Mouse (Mus musculus): ENCODE results near the gene Gm2a.
"Not testable (repeated sequence)": the region's sequence is repeated elsewhere in the genome, so short reads cannot be mapped to it uniquely, and the experiment has no call there.

Gm2a gene

DNA sequence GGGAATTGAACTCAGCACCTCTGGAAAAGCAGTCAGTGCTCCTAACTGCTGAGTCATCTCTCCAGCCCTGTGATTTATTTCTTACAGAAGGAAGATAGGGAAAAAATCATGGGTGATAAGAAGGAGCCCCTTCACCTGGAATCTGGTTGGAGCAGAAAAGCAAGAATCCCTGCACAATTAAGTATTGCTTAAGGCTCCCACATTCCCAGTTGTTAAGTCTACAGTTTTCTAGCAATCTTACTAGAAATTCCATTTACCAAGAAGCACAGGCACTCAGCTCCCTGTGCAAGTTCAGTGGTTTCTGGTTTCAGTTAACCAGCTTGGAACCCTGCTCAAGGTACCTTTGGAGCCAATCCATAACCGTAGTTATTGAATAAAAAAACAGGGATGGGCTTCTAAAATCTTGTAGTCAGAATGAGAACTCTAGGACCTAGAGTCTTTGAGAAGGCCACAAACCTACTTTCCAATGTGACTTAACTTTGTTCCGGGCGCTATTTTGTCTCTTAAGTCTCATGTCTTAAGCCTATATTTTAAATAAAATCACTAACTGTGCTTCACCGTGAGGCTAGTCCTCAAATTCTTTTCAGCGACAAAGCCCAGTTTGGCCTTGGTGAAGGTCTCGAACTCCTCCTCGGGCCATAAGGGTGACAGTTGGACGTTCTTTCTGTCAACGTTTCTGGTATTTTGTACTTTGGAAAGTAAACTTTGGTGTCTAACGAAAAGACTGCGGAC, 1.0 kb upstream of the Gm2a start:
- no peak for DNase-seq (ENCODE audit: low read depth)

DNA sequence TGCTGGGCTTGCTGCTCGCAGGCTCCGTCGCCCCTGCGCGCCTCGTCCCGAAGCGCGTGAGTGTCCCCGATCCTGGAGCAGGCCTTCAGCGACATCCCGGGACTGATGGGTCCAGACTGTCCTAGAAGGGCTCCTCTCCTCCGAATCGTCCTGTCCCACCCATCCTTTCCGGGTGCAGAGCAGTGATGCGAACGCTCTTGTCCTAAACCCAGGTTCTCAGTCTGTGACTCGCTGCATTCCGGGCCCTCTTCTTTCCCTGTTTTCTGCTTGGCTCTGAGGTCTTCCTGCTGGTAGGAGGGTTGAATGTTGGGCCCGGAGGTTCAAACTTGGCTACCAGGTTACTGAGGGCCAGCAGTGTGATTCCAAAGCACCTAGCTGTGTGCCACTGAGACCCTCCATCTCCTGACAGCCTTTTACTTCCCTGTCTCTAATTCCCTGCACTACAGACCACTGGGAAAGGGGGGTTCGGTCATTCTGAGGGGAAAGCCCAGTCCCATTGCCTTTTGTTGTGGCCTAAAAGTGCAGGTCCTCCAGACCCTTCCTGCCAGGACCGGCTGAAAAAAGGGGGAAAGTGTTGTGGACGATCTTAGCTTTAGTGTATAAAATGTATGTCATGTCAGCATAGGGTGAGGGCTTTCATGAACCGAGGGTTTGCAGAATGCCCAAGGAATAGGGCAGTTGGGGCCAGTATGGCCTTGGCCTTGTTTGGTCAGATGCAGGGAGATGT, 437 bp downstream of the Gm2a start:
- no peak for DNase-seq (ENCODE audit: low read depth)

DNA sequence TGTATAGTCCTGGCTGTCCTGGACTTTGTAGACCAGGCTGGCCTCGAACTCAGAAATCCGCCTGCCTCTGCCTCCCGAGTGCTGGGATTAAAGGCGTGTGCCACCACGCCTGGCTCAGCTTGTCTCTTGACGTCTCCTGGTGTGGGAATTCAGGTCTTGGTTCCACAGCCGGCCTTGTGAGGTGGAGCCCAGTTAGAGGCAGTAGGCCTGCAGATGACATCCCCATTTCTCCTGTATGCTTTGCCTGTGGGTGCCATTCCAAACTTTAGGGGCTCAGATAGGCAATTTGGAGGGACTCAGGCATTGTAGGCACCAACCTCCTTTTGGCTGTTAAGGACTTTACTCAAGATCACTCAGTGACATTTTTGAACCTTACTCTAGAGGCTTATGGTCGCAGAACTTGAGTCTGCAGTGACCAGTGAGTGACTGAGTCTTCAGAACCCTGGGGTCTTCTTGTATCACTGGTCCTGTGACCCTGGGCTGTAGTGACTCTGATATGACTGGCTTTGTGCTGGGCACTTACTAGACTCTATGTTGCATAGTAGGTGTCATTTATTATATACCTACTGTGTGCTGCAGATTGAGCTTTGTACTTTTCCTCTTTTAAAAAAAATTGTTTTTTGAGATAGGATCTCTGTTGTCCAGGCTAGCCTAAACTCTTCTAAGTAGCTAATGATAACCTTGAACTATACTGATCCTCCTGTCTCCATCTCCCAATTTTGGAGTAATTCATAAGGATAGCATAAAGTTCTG, 1.3 kb downstream of the Gm2a start:
- no peak for DNase-seq (ENCODE audit: low read depth)

GRCm38 (mm10) chr11:55099868-55100267, 2.0 kb downstream of the Gm2a start:
- DNase-seq (ENCODE audit: low read depth), result no peak

GRCm38 (mm10) chr11:55102015-55102414, 4.1 kb downstream of the Gm2a start:
- no peak for DNase-seq (ENCODE audit: low read depth)

DNA sequence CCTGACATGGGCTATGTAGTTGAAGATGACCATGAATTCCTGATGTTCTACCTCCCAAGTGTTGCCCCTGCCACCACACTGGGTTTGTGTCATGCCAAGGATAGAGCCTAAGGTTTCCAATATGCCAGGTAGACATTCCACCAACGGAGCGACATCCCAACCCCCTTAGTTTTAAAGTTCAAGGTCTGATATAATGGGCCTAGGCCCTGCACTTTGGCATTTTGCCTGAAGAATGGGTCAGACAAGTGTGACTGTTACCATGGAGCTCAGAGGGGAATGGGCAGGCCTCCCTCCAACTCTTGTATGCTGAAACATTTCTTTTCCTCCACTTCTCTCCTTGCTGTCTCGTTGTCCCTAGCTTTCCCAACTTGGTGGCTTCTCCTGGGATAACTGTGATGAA, 5.3 kb downstream of the Gm2a start:
- DNase-seq (ENCODE audit: low read depth), result no peak

- DNase-seq (ENCODE audit: low read depth), result no peak
Measured at GRCm38 (mm10) chr11:55105389-55105788, 7.5 kb downstream of the Gm2a start.

GRCm38 (mm10) chr11:55106636-55107035, 8.7 kb downstream of the Gm2a start:
- DNase-seq (ENCODE audit: low read depth), result no peak

GRCm38 (mm10) chr11:55109521-55110300, 11.8 kb downstream of the Gm2a start:
- no peak for DNase-seq (ENCODE audit: low read depth)

DNA sequence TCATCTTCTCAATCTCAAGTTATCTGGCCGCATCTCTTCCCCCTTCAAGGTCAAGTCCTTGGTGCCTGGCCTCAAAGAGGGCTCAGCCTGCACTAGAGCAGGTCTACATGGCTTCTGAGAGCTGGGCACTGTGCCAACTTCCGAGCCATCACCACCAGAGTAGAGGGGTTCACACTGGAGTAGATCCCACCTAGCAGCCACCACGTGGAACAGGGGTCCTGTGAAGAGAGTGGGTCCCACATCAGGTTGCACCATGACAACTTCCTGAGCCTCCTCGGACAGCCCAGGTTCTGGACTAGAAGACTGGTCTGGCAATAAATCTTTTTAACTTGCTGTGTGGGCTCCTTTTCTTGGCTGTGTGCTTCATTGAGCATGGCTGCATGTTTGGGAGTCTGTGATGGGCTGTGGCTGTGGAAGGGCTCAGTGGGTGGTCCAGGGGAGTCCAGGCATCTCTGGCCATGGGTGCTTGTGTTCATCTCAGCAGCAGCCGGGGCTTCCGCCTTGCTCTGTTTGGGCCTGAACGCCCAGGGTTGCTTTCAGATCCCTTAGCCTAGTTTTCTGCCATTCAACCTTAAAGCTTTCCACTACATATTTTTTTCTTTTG, 12.8 kb downstream of the Gm2a start:
- DNase-seq (ENCODE audit: low read depth), result no peak

DNA sequence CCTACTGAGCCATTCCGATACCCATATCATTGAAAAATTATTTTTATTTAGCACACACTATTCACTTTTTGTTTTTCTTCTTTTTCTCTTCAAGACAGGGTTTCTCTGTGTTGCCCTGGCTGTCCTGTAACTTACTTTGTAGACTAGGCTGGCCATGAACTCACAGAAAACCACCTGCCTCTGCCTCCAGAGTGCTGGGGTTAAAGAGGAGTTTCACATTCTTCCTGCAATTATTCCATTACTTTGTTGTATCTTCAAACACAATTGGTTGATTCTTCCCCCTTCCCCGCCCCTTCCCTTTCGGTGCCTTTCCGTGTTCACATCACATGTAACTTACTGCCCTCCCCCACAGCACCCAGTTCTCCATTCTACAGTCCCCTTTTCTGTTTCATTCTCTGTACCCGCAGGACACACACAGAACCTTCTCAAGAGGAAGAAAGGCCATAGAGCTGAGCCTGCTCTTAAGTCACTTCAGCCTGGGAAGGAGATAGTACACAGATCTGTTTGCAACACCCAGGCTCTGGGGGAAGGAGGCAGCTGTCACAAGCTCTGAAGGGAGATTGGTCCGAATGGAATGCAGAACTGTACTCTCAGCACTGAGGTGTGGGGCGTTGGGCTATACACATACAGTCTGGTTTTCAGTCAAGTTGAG, 15.4 kb downstream of the Gm2a start:
- DNase-seq (ENCODE audit: low read depth), result peak; percentile 60

DNA sequence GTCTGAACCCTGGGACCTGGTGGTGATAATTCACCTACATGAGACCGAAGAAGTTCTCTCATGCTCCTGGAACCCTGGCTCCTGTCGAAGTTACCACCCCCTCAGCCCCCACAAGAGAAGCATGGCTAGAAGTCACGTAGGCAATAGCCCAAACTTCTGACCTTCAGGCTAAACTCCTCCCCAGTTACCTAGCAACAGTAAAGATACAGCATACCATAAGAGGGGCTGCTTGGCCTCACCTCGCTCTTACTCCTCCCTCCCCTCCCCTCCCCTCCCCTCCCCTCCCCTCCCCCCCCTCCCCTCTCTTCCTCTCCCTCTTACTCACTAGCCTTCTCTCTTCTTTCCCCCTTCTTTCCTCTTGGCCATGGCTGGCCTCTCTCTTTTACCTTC, 15.9 kb downstream of the Gm2a start:
- not testable (repeated sequence) for DNase-seq (ENCODE audit: low read depth)

GRCm38 (mm10) chr11:55114291-55114690, 16.4 kb downstream of the Gm2a start:
- no peak for DNase-seq (ENCODE audit: low read depth)

- no peak for DNase-seq (ENCODE audit: low read depth)
Measured at GRCm38 (mm10) chr11:55116004-55116403, 18.1 kb downstream of the Gm2a start.

DNA sequence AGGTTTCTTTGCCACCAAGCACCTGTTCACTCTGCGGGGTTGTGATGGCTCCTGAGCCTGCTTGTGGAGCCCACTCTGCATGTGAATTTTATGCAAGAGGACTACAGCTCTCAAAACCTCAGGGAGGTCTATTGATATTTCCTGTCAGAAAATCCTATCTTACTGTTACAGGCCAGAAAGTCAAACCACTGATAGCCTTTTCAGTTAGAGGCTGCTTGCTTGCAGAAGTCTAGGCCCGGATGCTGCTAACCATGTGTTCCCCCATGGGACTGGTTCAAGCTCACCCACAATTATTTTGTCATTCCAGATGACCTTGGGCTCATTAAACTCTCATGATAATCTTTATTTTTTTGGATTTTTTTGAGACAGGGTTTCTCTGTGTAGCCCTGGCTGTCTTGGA, 19.1 kb downstream of the Gm2a start:
- no peak for DNase-seq (ENCODE audit: low read depth)

DNA sequence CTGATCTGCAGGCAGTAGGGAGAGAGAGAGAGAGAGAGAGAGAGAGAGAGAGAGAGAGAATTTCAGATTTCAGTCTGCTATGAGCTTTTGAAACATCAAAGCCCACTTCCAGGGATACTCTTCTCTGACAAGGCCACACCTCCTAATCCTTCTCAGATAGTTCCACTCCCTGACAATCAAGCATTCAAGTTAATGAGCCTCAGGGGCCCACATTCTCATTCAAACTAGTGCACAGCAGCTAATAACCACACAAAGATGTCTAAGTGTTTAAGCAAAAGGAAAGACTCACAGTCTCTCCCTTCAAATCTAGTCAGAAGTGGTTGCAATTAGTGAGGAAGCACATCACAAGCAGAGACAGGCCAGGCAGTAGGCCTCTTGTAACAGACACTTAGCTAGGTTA, 22.4 kb downstream of the Gm2a start:
- no peak for DNase-seq (ENCODE audit: low read depth)

DNA sequence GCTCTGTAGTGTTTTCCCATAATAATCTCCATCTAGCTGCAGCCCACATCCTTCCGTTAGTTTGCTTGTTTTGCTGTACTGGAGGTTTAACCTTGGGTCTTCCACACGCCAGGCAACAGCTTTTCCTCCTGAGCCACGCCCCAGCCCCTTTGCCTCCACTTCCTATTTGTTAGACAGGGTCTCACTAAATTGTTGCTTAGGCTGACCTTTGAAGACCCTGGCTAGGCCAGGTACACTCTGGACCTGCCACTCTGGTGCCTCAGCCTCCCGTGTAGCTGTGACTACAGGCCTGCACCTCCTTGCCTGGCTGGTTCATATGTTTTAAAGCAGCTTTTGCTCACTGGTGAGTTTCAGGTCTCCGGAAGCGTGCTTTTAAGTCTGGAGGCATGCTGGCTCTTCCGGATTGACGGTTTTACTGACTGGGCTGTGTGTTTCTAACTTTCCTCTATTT, 22.9 kb downstream of the Gm2a start:
- peak; percentile 84 for DNase-seq (ENCODE audit: low read depth)

GRCm38 (mm10) chr11:55121430-55121829, 23.5 kb downstream of the Gm2a start:
- DNase-seq (ENCODE audit: low read depth), result no peak

GRCm38 (mm10) chr11:55126663-55127062, 28.7 kb downstream of the Gm2a start:
- DNase-seq (ENCODE audit: low read depth), result no peak

GRCm38 (mm10) chr11:55127937-55128336, 30.0 kb downstream of the Gm2a start:
- DNase-seq (ENCODE audit: low read depth), result no peak

GRCm38 (mm10) chr11:55128411-55128810, 30.5 kb downstream of the Gm2a start:
- DNase-seq (ENCODE audit: low read depth), result no peak

Measured in naive thymus-derived CD4-positive, alpha-beta T cell, adult 2 months (primary cell).